In genomic region chr13:49544279-49544678, GRCm38 (mm10) we compare ENCODE assay signal across 12 mouse cellular contexts. TPM values are rescaled to one million over a fixed set of nuclear protein-coding genes. Genes with fewer than 3 reads are reported as not detected.
DNase-seq lines count a peak whose midpoint lies in the region; ATAC-seq and TF ChIP-seq lines count a peak whose summit lies in the region.
"Had no signal": no experiment of that assay in that cellular context is flagged by ENCODE, and none has a peak within 500 bp of the region (broad histone marks: within the 10 kb centered on the region; RNA-seq: fewer than 3 reads in every experiment).

Gene Aspn (plus strand): TSS chr13:49544443.

- 43% methylated on average over 3 of the region's 3 CpGs for WGBS in lung, embryonic 14.5 days
- WGBS in stomach, embryonic 15.5 days: 49% methylated on average over 3 of the region's 3 CpGs
- WGBS in midbrain, embryonic 15.5 days: 90% methylated on average over 3 of the region's 3 CpGs
- WGBS in liver, embryonic 11.5 days: 83% methylated on average over 3 of the region's 3 CpGs

- H3K36me3 ChIP-seq in lung, embryonic 14.5 days (ENCODE audit: insufficient read depth): no peaks in the 10 kb centered on the region
- no peaks in the 10 kb centered on the region for H3K36me3 ChIP-seq in stomach, embryonic 15.5 days
- H3K36me3 ChIP-seq in midbrain, embryonic 15.5 days (replicated peaks): no peaks in the 10 kb centered on the region
- no peaks in the 10 kb centered on the region for H3K36me3 ChIP-seq in liver, embryonic 11.5 days (ENCODE audit: control insufficient read depth, insufficient read depth, low read length)
- H3K36me3 ChIP-seq: liver, embryonic 13.5 days; midbrain, embryonic 12.5 days had no signal

- no peaks in the 10 kb centered on the region for H3K27me3 ChIP-seq in lung, embryonic 14.5 days (ENCODE audit: insufficient read depth, low read length)
- H3K27me3 ChIP-seq in stomach, embryonic 15.5 days (replicated peaks): no peaks in the 10 kb centered on the region
- no peaks in the 10 kb centered on the region for H3K27me3 ChIP-seq in midbrain, embryonic 15.5 days (replicated peaks)
- no peaks in the 10 kb centered on the region for H3K27me3 ChIP-seq in liver, embryonic 11.5 days (replicated peaks; ENCODE audit: control insufficient read depth, insufficient read depth, low read length)
- H3K27me3 ChIP-seq: liver, embryonic 13.5 days; midbrain, embryonic 12.5 days had no signal

- intact Hi-C loops in heart, postnatal 14 days (cut with DNase I): loop anchor here (5.0 kb wide), 1 partner anchor 37 kb away; no protein-coding TSS in a partner anchor

- H3K27ac ChIP-seq in lung, embryonic 14.5 days (ENCODE audit: low read depth): peak within 1 kb of the TSS; percentile 12; the same call in 1 of the 2 replicates
- peak within 1 kb of the TSS; percentile 73 for H3K27ac ChIP-seq in stomach, embryonic 15.5 days
- H3K27ac ChIP-seq in midbrain, embryonic 15.5 days: no peak within 1 kb of the TSS
- no peak within 1 kb of the TSS for H3K27ac ChIP-seq in liver, embryonic 11.5 days (ENCODE audit: low read depth, low read length)
- H3K27ac ChIP-seq: liver, embryonic 13.5 days; midbrain, embryonic 12.5 days had no signal

- ATAC-seq in lung, embryonic 14.5 days (ENCODE audit: insufficient read depth): peak; percentile 49; the same call in 1 of the 2 replicates
- ATAC-seq in stomach, embryonic 15.5 days (ENCODE audit: insufficient read depth, low FRiP score, low read depth): peak; percentile 63; the same call in 1 of the 2 replicates
- ATAC-seq in midbrain, embryonic 15.5 days (replicated peaks): no peak
- ATAC-seq in liver, embryonic 11.5 days (replicated peaks; ENCODE audit: low FRiP score): no peak

- DNase-seq in lung, embryonic 14.5 days: peak; percentile 82
- no peak for DNase-seq in lung, postnatal 36 days
- no peak for DNase-seq in gastrocnemius, postnatal 25 days
- DNase-seq in heart, postnatal 14 days: no peak
- no peak for DNase-seq in liver, embryonic 11.5 days (ENCODE audit: low spot score)
- DNase-seq: cerebellum, adult 2 months; liver, embryonic 13.5 days; thymus, postnatal 36 days had no signal

- no peaks in the 10 kb centered on the region for H3K9me3 ChIP-seq in lung, embryonic 14.5 days (ENCODE audit: low read depth, low read length)
- no peaks in the 10 kb centered on the region for H3K9me3 ChIP-seq in stomach, embryonic 15.5 days
- no peaks in the 10 kb centered on the region for H3K9me3 ChIP-seq in midbrain, embryonic 15.5 days
- H3K9me3 ChIP-seq in liver, embryonic 11.5 days (ENCODE audit: control insufficient read depth, low read length): no peaks in the 10 kb centered on the region
- H3K9me3 ChIP-seq: liver, embryonic 13.5 days; midbrain, embryonic 12.5 days had no signal

- no peaks in the 10 kb centered on the region for H3K4me1 ChIP-seq in lung, embryonic 14.5 days (ENCODE audit: insufficient read depth)
- peaks cover 3% of the 10 kb centered on the region; the same call in 1 of the 2 replicates for H3K4me1 ChIP-seq in stomach, embryonic 15.5 days
- H3K4me1 ChIP-seq in midbrain, embryonic 15.5 days: no peaks in the 10 kb centered on the region
- H3K4me1 ChIP-seq in liver, embryonic 11.5 days (replicated peaks; ENCODE audit: control insufficient read depth, insufficient read depth, low read length): no peaks in the 10 kb centered on the region
- H3K4me1 ChIP-seq: liver, embryonic 13.5 days; midbrain, embryonic 12.5 days had no signal

- no peak within 1 kb of the TSS for H3K4me3 ChIP-seq in lung, embryonic 14.5 days (ENCODE audit: low read depth, low read length)
- no peak within 1 kb of the TSS for H3K4me3 ChIP-seq in stomach, embryonic 15.5 days (replicated peaks)
- no peak within 1 kb of the TSS for H3K4me3 ChIP-seq in midbrain, embryonic 15.5 days
- H3K4me3 ChIP-seq in liver, embryonic 11.5 days (ENCODE audit: low read depth, low read length): no peak within 1 kb of the TSS
- H3K4me3 ChIP-seq: liver, embryonic 13.5 days; midbrain, embryonic 12.5 days had no signal

- no peak within 1 kb of the TSS for H3K4me2 ChIP-seq in lung, embryonic 14.5 days
- no peak within 1 kb of the TSS for H3K4me2 ChIP-seq in stomach, embryonic 15.5 days
- no peak within 1 kb of the TSS for H3K4me2 ChIP-seq in midbrain, embryonic 15.5 days
- no peak within 1 kb of the TSS for H3K4me2 ChIP-seq in liver, embryonic 11.5 days
- H3K4me2 ChIP-seq: liver, embryonic 13.5 days; midbrain, embryonic 12.5 days had no signal

- TF ChIP-seq CTCF in lung, embryonic 14.5 days (IDR thresholded peaks at IDR 0.05; ENCODE audit: low read depth): no peak

- no peak within 1 kb of the TSS for H3K9ac ChIP-seq in lung, embryonic 14.5 days
- no peak within 1 kb of the TSS for H3K9ac ChIP-seq in stomach, embryonic 15.5 days
- H3K9ac ChIP-seq in midbrain, embryonic 15.5 days: no peak within 1 kb of the TSS
- H3K9ac ChIP-seq in liver, embryonic 11.5 days (ENCODE audit: low read depth, low read length): no peak within 1 kb of the TSS
- H3K9ac ChIP-seq: liver, embryonic 13.5 days; midbrain, embryonic 12.5 days had no signal

RNA-seq across cellular contexts. Expression of gene Aspn, which starts in this region (rescaled TPM):
- 12.8 and 15.0 TPM in 2 replicates for polyA plus RNA-seq in lung, embryonic 14.5 days (2014; fragmentation: Nextera tagmentation; extraction: Ambion mirVana)
- total RNA-seq in gastrocnemius, postnatal 25 days (2021): 10 to 100 TPM; 20.3 to 34.4 TPM
- 10 to 100 TPM; 73.3 to 74.1 TPM for total RNA-seq in heart, postnatal 14 days (2021)
- polyA plus RNA-seq in stomach, embryonic 15.5 days (2015; fragmentation: Nextera tagmentation; extraction: Ambion mirVana): 52.1 and 63.9 TPM in 2 replicates
- polyA plus RNA-seq in midbrain, embryonic 15.5 days (2015; fragmentation: Nextera tagmentation; extraction: Ambion mirVana): 0.54 and 0.90 TPM in 2 replicates
- 0.27 and 0.45 TPM in 2 replicates for polyA plus RNA-seq in liver, embryonic 11.5 days (2014; fragmentation: Nextera tagmentation; extraction: Ambion mirVana)
- total RNA-seq: neutrophil, adult 5-6 weeks had no signal

Comparison
In these comparisons a context has a peak if more than half of its experiments do, and no peak if none do; other contexts are left out.
1. ATAC-seq: peak in lung, embryonic 14.5 days (single experiment) and stomach, embryonic 15.5 days (single experiment); none in midbrain, embryonic 15.5 days (single experiment) and liver, embryonic 11.5 days (single experiment).
2. H3K27ac ChIP-seq: peak in lung, embryonic 14.5 days (single experiment) and stomach, embryonic 15.5 days (single experiment); none in midbrain, embryonic 15.5 days (single experiment) and liver, embryonic 11.5 days (single experiment).